8 mouse cellular contexts compared by ENCODE assay signal in genomic region chr5:137629906-137630545, GRCm38 (mm10). TPM values are rescaled to one million over a fixed set of nuclear protein-coding genes. Genes with fewer than 3 reads are reported as not detected.
A peak's percentile ranks its signal among the peaks of the same experiment; 100 is the strongest.
DNase-seq lines count a peak whose midpoint lies in the region; ATAC-seq and TF ChIP-seq lines count a peak whose summit lies in the region.

No protein-coding gene starts in this region.

- peaks cover 29% of the 10 kb centered on the region for H3K4me1 ChIP-seq in heart, embryonic 10.5 days
- no peaks in the 10 kb centered on the region for H3K4me1 ChIP-seq in cortical plate, adult 2 months (ENCODE audit: control insufficient read depth, insufficient read depth, low read length)
- peaks cover 40% of the 10 kb centered on the region for H3K4me1 ChIP-seq in intestine, embryonic 16.5 days (ENCODE audit: control insufficient read depth, insufficient read depth, low read length)
- H3K4me1 ChIP-seq in lung, adult 2 months (ENCODE audit: control insufficient read depth, insufficient read depth, low read length): peaks cover 3% of the 10 kb centered on the region; the same call in 1 of the 2 replicates
- H3K4me1 ChIP-seq in stomach, embryonic 14.5 days (ENCODE audit: control insufficient read depth, insufficient read depth, low read length): peaks cover 27% of the 10 kb centered on the region

- DNase-seq in heart, embryonic 10.5 days (ENCODE audit: low spot score): no peak
- no peak for DNase-seq in heart, postnatal 25 days (ENCODE audit: low spot score)
- peak; percentile 53 for DNase-seq in lung, adult 2 months
- no peak for DNase-seq in cerebellum, adult 18-20 months
- no peak for DNase-seq in cerebellum, postnatal 14 days

- 25% methylated on average over 6 of the region's 6 CpGs for WGBS in heart, embryonic 10.5 days
- 13% methylated on average over 6 of the region's 6 CpGs for WGBS in intestine, embryonic 16.5 days
- WGBS in lung, adult 2 months: 14% methylated on average over 6 of the region's 6 CpGs
- 17% methylated on average over 6 of the region's 6 CpGs for WGBS in stomach, embryonic 14.5 days

- intact Hi-C loops in heart, postnatal 25 days (cut with DNase I): no loop called here

- no peak for TF ChIP-seq CTCF in cortical plate, adult 2 months (IDR thresholded peaks at IDR 0.05; ENCODE audit: extremely low read depth, insufficient read depth, low read length)
- TF ChIP-seq CTCF in lung, adult 2 months (IDR thresholded peaks at IDR 0.05; ENCODE audit: insufficient read depth, low read length): no peak

- H3K36me3 ChIP-seq in heart, embryonic 10.5 days: peaks cover 18% of the 10 kb centered on the region
- peaks cover 6% of the 10 kb centered on the region; the same call in 1 of the 2 replicates for H3K36me3 ChIP-seq in intestine, embryonic 16.5 days (ENCODE audit: control insufficient read depth, insufficient read depth, low read length)
- peaks cover 18% of the 10 kb centered on the region for H3K36me3 ChIP-seq in stomach, embryonic 14.5 days (ENCODE audit: control insufficient read depth, insufficient read depth, low read length)

- peak overlapping the region; percentile 75 for H3K4me3 ChIP-seq in heart, embryonic 10.5 days
- H3K4me3 ChIP-seq in cortical plate, adult 2 months (ENCODE audit: insufficient read depth, low read length): peak overlapping the region; percentile 90
- peak overlapping the region; percentile 86 for H3K4me3 ChIP-seq in intestine, embryonic 16.5 days (ENCODE audit: low read length)
- H3K4me3 ChIP-seq in lung, adult 2 months (replicated peaks; ENCODE audit: extremely low read depth, low read depth, low read length): peak overlapping the region; percentile 93
- H3K4me3 ChIP-seq in stomach, embryonic 14.5 days (ENCODE audit: low read depth, low read length): peak overlapping the region; percentile 91

- H3K4me2 ChIP-seq in intestine, embryonic 16.5 days (ENCODE audit: low read depth, low read length): peak overlapping the region; percentile 84
- peak overlapping the region; percentile 61 for H3K4me2 ChIP-seq in stomach, embryonic 14.5 days (replicated peaks; ENCODE audit: low read depth, low read length)

- peak overlapping the region; percentile 91 for H3K9ac ChIP-seq in intestine, embryonic 16.5 days (ENCODE audit: low read depth, low read length)
- peak overlapping the region; percentile 82; the same call in 1 of the 2 replicates for H3K9ac ChIP-seq in stomach, embryonic 14.5 days (replicated peaks; ENCODE audit: low read depth, low read length)

- no peaks in the 10 kb centered on the region for H3K9me3 ChIP-seq in heart, embryonic 10.5 days
- H3K9me3 ChIP-seq in intestine, embryonic 16.5 days (ENCODE audit: control insufficient read depth, low read length): no peaks in the 10 kb centered on the region
- no peaks in the 10 kb centered on the region for H3K9me3 ChIP-seq in stomach, embryonic 14.5 days (ENCODE audit: control insufficient read depth, low read depth, low read length)

- peak overlapping the region; percentile 92 for H3K27ac ChIP-seq in heart, embryonic 10.5 days
- H3K27ac ChIP-seq in cortical plate, adult 2 months (ENCODE audit: insufficient read depth, low read length): no peak overlapping the region
- H3K27ac ChIP-seq in intestine, embryonic 16.5 days (ENCODE audit: low read length): peak overlapping the region; percentile 99
- H3K27ac ChIP-seq in stomach, embryonic 14.5 days (ENCODE audit: low read length): peak overlapping the region; percentile 97

- no peaks in the 10 kb centered on the region for H3K27me3 ChIP-seq in heart, embryonic 10.5 days (ENCODE audit: insufficient read depth, poor library complexity, severe bottlenecking)
- H3K27me3 ChIP-seq in intestine, embryonic 16.5 days (replicated peaks; ENCODE audit: control insufficient read depth, insufficient read depth, low read length): no peaks in the 10 kb centered on the region
- no peaks in the 10 kb centered on the region for H3K27me3 ChIP-seq in stomach, embryonic 14.5 days (ENCODE audit: control insufficient read depth, insufficient read depth, low read length)

- ATAC-seq in intestine, embryonic 16.5 days: peak; percentile 57
- ATAC-seq in stomach, embryonic 14.5 days (ENCODE audit: insufficient number of reproducible peaks, insufficient read depth, low FRiP score, low read depth): no peak; the same call in 1 of the 2 replicates

- no peak for TF ChIP-seq POLR2A in cortical plate, adult 2 months (IDR thresholded peaks at IDR 0.05; ENCODE audit: extremely low read depth, insufficient read depth, low read length)
- peak; percentile 55; the same call in 1 of the 2 replicates for TF ChIP-seq POLR2A in lung, adult 2 months (IDR thresholded peaks at IDR 0.05; ENCODE audit: borderline replicate concordance, extremely low read depth, low read depth, low read length)

RNA-seq across cellular contexts. Expression of gene Gm20605, which starts 1.1 kb away (rescaled TPM):
- polyA plus RNA-seq in heart, embryonic 10.5 days (2016; fragmentation: Nextera tagmentation; extraction: Ambion mirVana): 7.7 and 9.8 TPM in 2 replicates
- 1 to 10 TPM; 3.2 to 4.5 TPM for total RNA-seq in heart, postnatal 25 days (2021)
- 11.0 and 12.6 TPM in 2 replicates for polyA plus RNA-seq in cortical plate, adult 2 months (2012; rRNA removed)
- 10.8 and 12.2 TPM in 2 replicates for polyA plus RNA-seq in intestine, embryonic 16.5 days (2015; fragmentation: Nextera tagmentation; extraction: Ambion mirVana)
- 63.8 and 65.2 TPM in 2 replicates for polyA plus RNA-seq in lung, adult 2 months (2012; rRNA removed)
- 8.1 and 10.7 TPM in 2 replicates for polyA plus RNA-seq in stomach, embryonic 14.5 days (2014; fragmentation: Nextera tagmentation; extraction: Ambion mirVana)

RNA-seq across cellular contexts. Expression of gene Lrch4, which starts 1.1 kb away (rescaled TPM):
- 23.3 and 23.7 TPM in 2 replicates for polyA plus RNA-seq in heart, embryonic 10.5 days (2016; fragmentation: Nextera tagmentation; extraction: Ambion mirVana)
- total RNA-seq in heart, postnatal 25 days (2021): 10 to 100 TPM; 17.6 to 18.2 TPM
- 11.5 and 15.0 TPM in 2 replicates for polyA plus RNA-seq in cortical plate, adult 2 months (2012; rRNA removed)
- polyA plus RNA-seq in intestine, embryonic 16.5 days (2015; fragmentation: Nextera tagmentation; extraction: Ambion mirVana): 34.5 and 37.8 TPM in 2 replicates
- 79.4 and 105 TPM in 2 replicates for polyA plus RNA-seq in lung, adult 2 months (2012; rRNA removed)
- 37.1 and 39.2 TPM in 2 replicates for polyA plus RNA-seq in stomach, embryonic 14.5 days (2014; fragmentation: Nextera tagmentation; extraction: Ambion mirVana)

RNA-seq across cellular contexts. Expression of gene Fbxo24, which starts 1.2 kb away (rescaled TPM):
- polyA plus RNA-seq in heart, embryonic 10.5 days (2016; fragmentation: Nextera tagmentation; extraction: Ambion mirVana): 0.28 and 0.31 TPM in 2 replicates
- under 1 TPM; 0.11 to 0.36 TPM for total RNA-seq in heart, postnatal 25 days (2021)
- 0.23 and 0.29 TPM in 2 replicates for polyA plus RNA-seq in cortical plate, adult 2 months (2012; rRNA removed)
- polyA plus RNA-seq in intestine, embryonic 16.5 days (2015; fragmentation: Nextera tagmentation; extraction: Ambion mirVana): 0.26 and 0.37 TPM in 2 replicates
- 0.89 and 1.0 TPM in 2 replicates for polyA plus RNA-seq in lung, adult 2 months (2012; rRNA removed)
- polyA plus RNA-seq in stomach, embryonic 14.5 days (2014; fragmentation: Nextera tagmentation; extraction: Ambion mirVana): 0.14 and 0.20 TPM in 2 replicates

RNA-seq across cellular contexts. Expression of gene Sap25, which starts 11.1 kb away (rescaled TPM):
- 4.8 and 6.4 TPM in 2 replicates for polyA plus RNA-seq in heart, embryonic 10.5 days (2016; fragmentation: Nextera tagmentation; extraction: Ambion mirVana)
- total RNA-seq in heart, postnatal 25 days (2021): 1 to 10 TPM; 3.0 to 3.9 TPM
- polyA plus RNA-seq in cortical plate, adult 2 months (2012; rRNA removed): 24.6 and 26.0 TPM in 2 replicates
- 6.4 and 8.1 TPM in 2 replicates for polyA plus RNA-seq in intestine, embryonic 16.5 days (2015; fragmentation: Nextera tagmentation; extraction: Ambion mirVana)
- 150 and 162 TPM in 2 replicates for polyA plus RNA-seq in lung, adult 2 months (2012; rRNA removed)
- 9.8 and 9.9 TPM in 2 replicates for polyA plus RNA-seq in stomach, embryonic 14.5 days (2014; fragmentation: Nextera tagmentation; extraction: Ambion mirVana)

RNA-seq across cellular contexts. Expression of gene Irs3, which starts 15.5 kb away (rescaled TPM):
- polyA plus RNA-seq in heart, embryonic 10.5 days (2016; fragmentation: Nextera tagmentation; extraction: Ambion mirVana): 0.60 and 0.74 TPM in 2 replicates
- total RNA-seq in heart, postnatal 25 days (2021): under 1 TPM; 0.29 to 0.48 TPM
- polyA plus RNA-seq in cortical plate, adult 2 months (2012; rRNA removed): 0.09 and 0.25 TPM in 2 replicates
- 0.23 and 0.27 TPM in 2 replicates for polyA plus RNA-seq in intestine, embryonic 16.5 days (2015; fragmentation: Nextera tagmentation; extraction: Ambion mirVana)
- 3.6 and 4.4 TPM in 2 replicates for polyA plus RNA-seq in lung, adult 2 months (2012; rRNA removed)
- 0.17 TPM in 1 of 2 replicates, not detected in the other for polyA plus RNA-seq in stomach, embryonic 14.5 days (2014; fragmentation: Nextera tagmentation; extraction: Ambion mirVana)
